Mouse (Mus musculus) spleen, adult 2 months (tissue): ENCODE results near the gene Foxq1.

ENCODE experiments used
- CTCF ChIP-seq: fragments of 200-500 bp; IDR thresholded peaks from 2 replicates; pipeline ENCODE4 v1.5.1; 2011; ENCODE audit warnings: mild to moderate bottlenecking, inconsistent platforms; ENCODE audit not compliant: insufficient read depth, insufficient read length, insufficient replicate concordance; ENCODE audit errors: extremely low read depth
- POLR2A ChIP-seq: fragments of 200-500 bp; IDR thresholded peaks from 2 replicates; pipeline ENCODE4 v1.6.1; 2011; ENCODE audit warnings: low read depth, low read length, inconsistent platforms

- no peak for TF ChIP-seq CTCF
- no peak for TF ChIP-seq POLR2A
Observed at GRCm38 (mm10) chr13:31572806-31573508, 17.0 kb downstream of the Foxq1 start.
